Mouse (Mus musculus): ENCODE data around the gene Endod1.

The Endod1 gene

GRCm38 (mm10) chr9:14381353-14382055 is at the start of gene Endod1:
Endod1 (minus strand) TSS chr9:14381507.
- DNase-seq (ENCODE audit: low spot score): peak; percentile 59

- no peak for DNase-seq (ENCODE audit: low spot score)
These were observed 27.8 kb upstream of the Endod1 start for GRCm38 (mm10) chr9:14409153-14409552.

GRCm38 (mm10) chr9:14408044-14408443 is 26.7 kb upstream of the Endod1 start:
- DNase-seq (ENCODE audit: low spot score): no peak

- DNase-seq (ENCODE audit: low spot score): no peak
These were observed 24.7 kb upstream of the Endod1 start for GRCm38 (mm10) chr9:14406056-14406455.

GRCm38 (mm10) chr9:14402099-14402498 is 20.8 kb upstream of the Endod1 start:
- DNase-seq (ENCODE audit: low spot score): no peak

- DNase-seq (ENCODE audit: low spot score): no peak
These were observed 19.1 kb upstream of the Endod1 start for GRCm38 (mm10) chr9:14400392-14400791.

GRCm38 (mm10) chr9:14398946-14399345 is 17.6 kb upstream of the Endod1 start:
- no peak for DNase-seq (ENCODE audit: low spot score)

GRCm38 (mm10) chr9:14398084-14398483 is 16.8 kb upstream of the Endod1 start:
- DNase-seq (ENCODE audit: low spot score): no peak

GRCm38 (mm10) chr9:14397449-14397819 is 16.1 kb upstream of the Endod1 start:
- no peak for DNase-seq (ENCODE audit: low spot score)

GRCm38 (mm10) chr9:14396819-14397448 is 15.6 kb upstream of the Endod1 start:
- no peak for DNase-seq (ENCODE audit: low spot score)

GRCm38 (mm10) chr9:14396096-14396495 is 14.8 kb upstream of the Endod1 start:
- DNase-seq (ENCODE audit: low spot score): no peak

GRCm38 (mm10) chr9:14394956-14395561 is 13.8 kb upstream of the Endod1 start:
- no peak for DNase-seq (ENCODE audit: low spot score)

GRCm38 (mm10) chr9:14391841-14392318 is 10.6 kb upstream of the Endod1 start:
- DNase-seq (ENCODE audit: low spot score): no peak

- no peak for DNase-seq (ENCODE audit: low spot score)
These were observed 10.0 kb upstream of the Endod1 start for GRCm38 (mm10) chr9:14391286-14391685.

- DNase-seq (ENCODE audit: low spot score): no peak
These were observed 9.0 kb upstream of the Endod1 start for GRCm38 (mm10) chr9:14390278-14390677.

GRCm38 (mm10) chr9:14389050-14389621 is 7.8 kb upstream of the Endod1 start:
- DNase-seq (ENCODE audit: low spot score): no peak

- DNase-seq (ENCODE audit: low spot score): no peak
These were observed 6.7 kb upstream of the Endod1 start for GRCm38 (mm10) chr9:14388001-14388400.

- no peak for DNase-seq (ENCODE audit: low spot score)
These were observed 5.5 kb upstream of the Endod1 start for GRCm38 (mm10) chr9:14386831-14387230.

- no peak for DNase-seq (ENCODE audit: low spot score)
These were observed 4.4 kb upstream of the Endod1 start for GRCm38 (mm10) chr9:14385665-14386064.

- no peak for DNase-seq (ENCODE audit: low spot score)
These were observed 2.0 kb upstream of the Endod1 start for GRCm38 (mm10) chr9:14383186-14383920.

GRCm38 (mm10) chr9:14382256-14382791 is 1.0 kb upstream of the Endod1 start:
- no peak for DNase-seq (ENCODE audit: low spot score)

Measured in c-Kit-positive CD71-positive TER-119-positive erythroid progenitor cells, embryonic 14.5 days (primary cell).